Mouse (Mus musculus) ES-E14 (cell line): Measurements from ENCODE around the gene Gopc. TPM values are rescaled to one million over a fixed set of nuclear protein-coding genes. Genes with fewer than 3 reads are reported as not detected.
A peak's percentile ranks its signal among the peaks of the same experiment; 100 is the strongest.
"Not testable (repeated sequence)": the region's sequence is repeated elsewhere in the genome, so short reads cannot be mapped to it uniquely, and the experiment has no call there.

Source experiments
- DNase-seq: peaks from one replicate; pipeline ENCODE4 v3.0.0-alpha.2; 2013; ENCODE audit warnings: low read depth, low spot score
- H3K27ac ChIP-seq: 2 replicates; pipeline ENCODE4 v1.5.1; 2012; ENCODE audit warnings: low read depth, mild to moderate bottlenecking, low read length, moderate library complexity, mixed read lengths; ENCODE audit not compliant: poor library complexity, insufficient read depth, severe bottlenecking
- H3K36me3 ChIP-seq: 2 replicates; pipeline ENCODE4 v1.6.1; 2012; ENCODE audit warnings: mild to moderate bottlenecking, low read length, moderate library complexity, mixed read lengths; ENCODE audit not compliant: control insufficient read depth, poor library complexity, insufficient read depth, severe bottlenecking
- H3K4me1 ChIP-seq, 2 experiments: fragments of 150-350 bp in 1 of 2; sonication (generic) in 1 of 2; 2 replicates each; pipeline ENCODE4 v1.6.1; 2012; ENCODE audit warnings: low read length in 2 of 2, mild to moderate bottlenecking in 1 of 2, mixed read lengths in 1 of 2; ENCODE audit not compliant: control insufficient read depth in 2 of 2, insufficient read depth in 2 of 2, poor library complexity in 1 of 2
- H3K4me3 ChIP-seq, 2 experiments: fragments of 150-350 bp in 1 of 2; sonication (generic) in 1 of 2; 2 replicates each; pipeline ENCODE4 v1.5.1; 2012; ENCODE audit warnings: low read length in 2 of 2, low read depth in 1 of 2, mild to moderate bottlenecking in 1 of 2, mixed read lengths in 1 of 2; ENCODE audit not compliant: insufficient read depth in 1 of 2, poor library complexity in 1 of 2, severe bottlenecking in 1 of 2
- H3K9ac ChIP-seq: 2 replicates; pipeline ENCODE4 v1.6.1; 2012; ENCODE audit warnings: low read depth, mild to moderate bottlenecking, low read length, mixed read lengths; ENCODE audit not compliant: poor library complexity, insufficient read depth, severe bottlenecking
- H3K9me3 ChIP-seq: fragments of 150-350 bp; sonication (generic); 2 replicates; pipeline ENCODE4 v1.6.1; 2012; ENCODE audit warnings: low read depth, mild to moderate bottlenecking, low read length; ENCODE audit not compliant: control insufficient read depth, insufficient read depth
- CHD2 ChIP-seq: IDR thresholded peaks from 2 replicates; pipeline ENCODE4 v1.6.1; 2014; ENCODE audit warnings: mild to moderate bottlenecking, low read depth, low read length, inconsistent platforms
- HCFC1 ChIP-seq: IDR thresholded peaks from 2 replicates; pipeline ENCODE4 v1.6.1; 2012; ENCODE audit warnings: low read length, inconsistent platforms, borderline replicate concordance; ENCODE audit not compliant: insufficient read depth
- MAFK ChIP-seq: IDR thresholded peaks from 2 replicates; pipeline ENCODE4 v1.6.1; 2014; ENCODE audit warnings: mild to moderate bottlenecking, low read depth, low read length, inconsistent platforms; ENCODE audit not compliant: insufficient read depth
- ZC3H11A ChIP-seq: IDR thresholded peaks from 2 replicates; pipeline ENCODE4 v1.6.1; 2012; ENCODE audit warnings: low read depth, mild to moderate bottlenecking, inconsistent platforms, low read length, borderline replicate concordance
- ZNF384 ChIP-seq: IDR thresholded peaks from 2 replicates; pipeline ENCODE4 v1.6.1; 2012; ENCODE audit warnings: low read depth, low read length, inconsistent platforms
- in situ Hi-C, 2 experiments: fragments of 600-800 bp; cut with MboI; formaldehyde crosslinking; loops; one replicate each; pipeline ENCODE4 v1.15.1; 2025; ENCODE audit warnings: low sequenced_read_pairs in 2 of 2, inconsistent platforms in 1 of 2; ENCODE audit not compliant: unreplicated experiment in 2 of 2
- total RNA-seq: library from RNA; depleted of rRNA; stranded (reverse); fragments of 300-350 nt; gene quantifications from 2 replicates; pipeline ENCODE4 v1.2.3, GENCODE M21; 2012

Gopc gene
- total RNA-seq, 1 experiment = 9.1 TPM

- Histone ChIP-seq H3K4me1 (peaks cover 0 to 4% of the 10 kb centered on the region in 2 experiments; a peak in 2 of 4 replicates), H3K27ac (no peak overlapping the region), H3K9me3 (no peaks in the 10 kb centered on the region), H3K36me3 (no peaks in the 10 kb centered on the region), H3K9ac (no peak overlapping the region), H3K4me3 (no peak overlapping the region)
- TF ChIP-seq ZNF384 = no peak
- TF ChIP-seq ZC3H11A = no peak
- TF ChIP-seq CHD2 = no peak
- TF ChIP-seq HCFC1 = no peak
- TF ChIP-seq MAFK = no peak
- in situ Hi-C loops = no loop called here
- no peak for DNase-seq
These were observed 20.9 kb downstream of the Gopc start for GRCm38 (mm10) chr10:52360862-52361609.

GRCm38 (mm10) chr10:52360241-52360735 is 21.6 kb downstream of the Gopc start:
- DNase-seq = no peak
- Histone ChIP-seq H3K27ac (no peak overlapping the region), H3K9ac (no peak overlapping the region), H3K36me3 (no peaks in the 10 kb centered on the region), H3K4me1 (peaks cover 0 to 4% of the 10 kb centered on the region in 2 experiments; a peak in 2 of 4 replicates), H3K4me3 (no peak overlapping the region), H3K9me3 (no peaks in the 10 kb centered on the region)
- in situ Hi-C loops = no loop called here
- no peak for TF ChIP-seq CHD2
- TF ChIP-seq ZC3H11A = no peak
- TF ChIP-seq ZNF384 = no peak
- no peak for TF ChIP-seq HCFC1

DNA sequence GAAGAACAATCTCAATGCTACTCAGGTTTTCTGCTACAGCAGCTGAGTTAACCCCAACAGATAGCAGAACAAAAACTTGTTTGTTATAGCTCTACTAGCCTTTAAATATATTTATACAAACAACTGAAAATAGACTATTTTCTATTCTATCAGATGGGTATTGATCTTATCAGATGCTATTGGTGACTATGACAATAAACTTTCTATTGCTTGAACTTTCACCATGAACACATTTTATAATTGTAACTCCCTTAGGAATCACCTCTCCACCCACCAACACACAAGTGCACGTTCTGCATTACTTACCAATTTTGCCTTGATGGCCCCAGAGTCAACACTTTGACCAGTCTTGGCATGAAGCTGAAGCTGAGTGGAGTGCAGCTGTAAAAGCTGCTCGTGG is 23.5 kb downstream of the Gopc start, which contains the start of gene Gm26741:
Gene Gm26741, plus strand, starts transcription at position 301 of the 400 bp plus-strand sequence.
- Histone ChIP-seq H3K4me3 (no peak within 1 kb of the TSS), H3K27ac (no peak within 1 kb of the TSS), H3K9ac (no peak within 1 kb of the TSS), H3K36me3 (no peaks in the 10 kb centered on the region), H3K4me1 (peaks cover 0 to 4% of the 10 kb centered on the region in 2 experiments; a peak in 2 of 4 replicates), H3K9me3 (no peaks in the 10 kb centered on the region)
- DNase-seq = no peak
- in situ Hi-C loops = loop anchor here in 1 of 2 experiments (10.0 kb wide), 1 partner anchor 144 kb away; no protein-coding TSS in a partner anchor
- TF ChIP-seq ZC3H11A (no peak), ZNF384 (no peak), HCFC1 (no peak), MAFK (no peak), CHD2 (no peak)

GRCm38 (mm10) chr10:52353184-52353583 is 28.7 kb downstream of the Gopc start:
- Histone ChIP-seq H3K9me3 (no peaks in the 10 kb centered on the region), H3K27ac (no peak overlapping the region), H3K4me3 (no peak overlapping the region), H3K36me3 (peaks cover 2% of the 10 kb centered on the region), H3K9ac (no peak overlapping the region), H3K4me1 (no peaks in the 10 kb centered on the region)
- in situ Hi-C loops = loop anchor here in 1 of 2 experiments (10.0 kb wide), 1 partner anchor 138 kb away; no protein-coding TSS in a partner anchor
- peak; percentile 33 for DNase-seq
- TF ChIP-seq CHD2 = no peak
- no peak for TF ChIP-seq ZNF384
- TF ChIP-seq ZC3H11A = no peak; the same call in 1 of the 2 replicates
- TF ChIP-seq MAFK = no peak
- no peak for TF ChIP-seq HCFC1

- in situ Hi-C loops, H3K4me1 ChIP-seq, H3K9ac ChIP-seq, DNase-seq, H3K36me3 ChIP-seq, H3K4me3 ChIP-seq, H3K9me3 ChIP-seq, H3K27ac ChIP-seq: not testable (repeated sequence)
These were observed 38.6 kb downstream of the Gopc start for GRCm38 (mm10) chr10:52343324-52343723.
